Mouse (Mus musculus): ENCODE measurements at regions not wholly inside any gene's neighbourhood (a gene's known extent, or its start where the extent isn't known, plus 50 kb on each side); places are given as distances from the start of the nearest gene placed in this dataset.

GRCm38 (mm10) chr2:106504933-106505420 is 188.1 kb upstream of the Mpped2 start:
- Histone ChIP-seq H3K27me3 (ENCODE audit: control insufficient read depth, insufficient read depth, low read length) (no peaks in the 10 kb centered on the region), H3K9me3 (replicated peaks; ENCODE audit: control insufficient read depth, low read length) (no peaks in the 10 kb centered on the region), H3K4me3 (ENCODE audit: low read depth, low read length) (no peak overlapping the region), H3K9ac (replicated peaks; ENCODE audit: low read depth, low read length) (no peak overlapping the region), H3K4me2 (ENCODE audit: low read depth, low read length) (no peak overlapping the region), H3K36me3 (replicated peaks; ENCODE audit: control insufficient read depth, insufficient read depth, low read length) (no peaks in the 10 kb centered on the region), H3K4me1 (ENCODE audit: control insufficient read depth, insufficient read depth) (no peaks in the 10 kb centered on the region), H3K27ac (ENCODE audit: low read depth) (no peak overlapping the region)
- ATAC-seq (ENCODE audit: insufficient read depth, low read depth) (no peak), DNase-seq (ENCODE audit: low spot score) (no peak)
- no peak for TF ChIP-seq EP300 (IDR thresholded peaks at IDR 0.05; ENCODE audit: low read depth)
- no peak for TF ChIP-seq CTCF (IDR thresholded peaks at IDR 0.05; ENCODE audit: low read depth)
- WGBS: 77% methylated on average over 1 of the region's 1 CpGs

DNA sequence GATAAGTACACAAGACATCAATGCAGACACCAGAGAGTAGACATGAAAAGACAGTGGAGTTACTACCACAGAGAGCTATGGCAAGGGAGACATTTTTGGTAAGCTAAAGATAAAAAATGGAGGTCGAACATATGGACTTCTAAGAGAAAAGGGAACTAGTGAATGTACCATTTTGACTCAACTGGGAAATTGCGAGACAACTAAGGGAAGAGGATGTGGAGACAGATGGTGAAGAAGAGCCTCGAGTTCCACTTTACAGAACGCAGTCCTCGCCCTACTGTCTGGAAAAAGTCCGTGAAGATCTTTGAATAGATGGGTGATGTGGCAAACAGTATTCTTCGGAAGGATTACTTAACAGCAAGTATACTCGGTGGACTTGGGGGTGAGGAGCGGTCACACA is 181.2 kb upstream of the Mpped2 start:
- Histone ChIP-seq H3K27me3 (ENCODE audit: control insufficient read depth, insufficient read depth, low read length) (no peaks in the 10 kb centered on the region), H3K9me3 (replicated peaks; ENCODE audit: control insufficient read depth, low read length) (no peaks in the 10 kb centered on the region), H3K4me2 (ENCODE audit: low read depth, low read length) (no peak overlapping the region), H3K27ac (ENCODE audit: low read depth) (no peak overlapping the region), H3K9ac (replicated peaks; ENCODE audit: low read depth, low read length) (no peak overlapping the region), H3K4me1 (ENCODE audit: control insufficient read depth, insufficient read depth) (no peaks in the 10 kb centered on the region), H3K36me3 (replicated peaks; ENCODE audit: control insufficient read depth, insufficient read depth, low read length) (no peaks in the 10 kb centered on the region), H3K4me3 (ENCODE audit: low read depth, low read length) (no peak overlapping the region)
- WGBS: 78% methylated on average over 9 of the region's 9 CpGs
- DNase-seq (ENCODE audit: low spot score) (no peak), ATAC-seq (ENCODE audit: insufficient read depth, low read depth) (no peak)
- TF ChIP-seq EP300 (IDR thresholded peaks at IDR 0.05; ENCODE audit: low read depth): no peak
- TF ChIP-seq CTCF (IDR thresholded peaks at IDR 0.05; ENCODE audit: low read depth): no peak

- Histone ChIP-seq H3K9me3 (replicated peaks; ENCODE audit: control insufficient read depth, low read length) (no peaks in the 10 kb centered on the region), H3K4me3 (ENCODE audit: low read depth, low read length) (no peak overlapping the region), H3K4me2 (ENCODE audit: low read depth, low read length) (no peak overlapping the region), H3K4me1 (ENCODE audit: control insufficient read depth, insufficient read depth) (no peaks in the 10 kb centered on the region), H3K9ac (replicated peaks; ENCODE audit: low read depth, low read length) (no peak overlapping the region), H3K36me3 (replicated peaks; ENCODE audit: control insufficient read depth, insufficient read depth, low read length) (no peaks in the 10 kb centered on the region), H3K27me3 (ENCODE audit: control insufficient read depth, insufficient read depth, low read length) (no peaks in the 10 kb centered on the region), H3K27ac (ENCODE audit: low read depth) (no peak overlapping the region)
- no peak for ATAC-seq (ENCODE audit: insufficient read depth, low read depth)
- no peak for DNase-seq (ENCODE audit: low spot score)
- TF ChIP-seq CTCF (IDR thresholded peaks at IDR 0.05; ENCODE audit: low read depth): no peak
- TF ChIP-seq EP300 (IDR thresholded peaks at IDR 0.05; ENCODE audit: low read depth): no peak
- WGBS: 41% methylated on average over 14 of the region's 14 CpGs
Observed at GRCm38 (mm10) chr2:106512338-106513024, 180.6 kb upstream of the Mpped2 start.

DNA sequence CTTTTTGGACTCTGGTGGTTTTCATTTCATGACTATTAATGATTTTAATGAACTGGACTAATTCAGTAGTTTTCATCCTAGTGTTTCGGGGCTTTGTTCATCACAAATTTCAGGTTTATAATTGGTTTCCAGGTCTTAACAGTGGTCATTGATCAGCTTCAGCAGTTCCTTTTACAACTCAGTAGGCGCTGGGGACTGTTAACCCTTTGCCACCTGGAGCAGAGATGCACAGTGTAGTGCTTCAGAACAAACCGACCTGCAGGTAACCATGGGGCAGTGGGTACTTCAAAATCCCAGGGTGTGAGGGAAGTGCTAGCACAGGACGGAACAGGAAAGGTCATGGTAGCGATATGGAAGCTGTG is 180.1 kb upstream of the Mpped2 start:
- TF ChIP-seq CTCF (IDR thresholded peaks at IDR 0.05; ENCODE audit: low read depth) (no peak), EP300 (IDR thresholded peaks at IDR 0.05; ENCODE audit: low read depth) (no peak)
- Histone ChIP-seq H3K9me3 (replicated peaks; ENCODE audit: control insufficient read depth, low read length) (no peaks in the 10 kb centered on the region), H3K9ac (replicated peaks; ENCODE audit: low read depth, low read length) (no peak overlapping the region), H3K4me1 (ENCODE audit: control insufficient read depth, insufficient read depth) (no peaks in the 10 kb centered on the region), H3K4me3 (ENCODE audit: low read depth, low read length) (no peak overlapping the region), H3K4me2 (ENCODE audit: low read depth, low read length) (no peak overlapping the region), H3K36me3 (replicated peaks; ENCODE audit: control insufficient read depth, insufficient read depth, low read length) (no peaks in the 10 kb centered on the region), H3K27me3 (ENCODE audit: control insufficient read depth, insufficient read depth, low read length) (no peaks in the 10 kb centered on the region), H3K27ac (ENCODE audit: low read depth) (no peak overlapping the region)
- 56% methylated on average over 5 of the region's 5 CpGs for WGBS
- ATAC-seq (ENCODE audit: insufficient read depth, low read depth): no peak
- no peak for DNase-seq (ENCODE audit: low spot score)

GRCm38 (mm10) chr2:106517224-106517623 is 175.8 kb upstream of the Mpped2 start:
- peaks cover 5% of the 10 kb centered on the region; the same call in 1 of the 2 replicates for H3K9me3 ChIP-seq (replicated peaks; ENCODE audit: control insufficient read depth, low read length)
- H3K4me2 ChIP-seq (ENCODE audit: low read depth, low read length): no peak overlapping the region
- ATAC-seq (ENCODE audit: insufficient read depth, low read depth): no peak
- no peaks in the 10 kb centered on the region for H3K36me3 ChIP-seq (replicated peaks; ENCODE audit: control insufficient read depth, insufficient read depth, low read length)
- WGBS: 78% methylated on average over 5 of the region's 5 CpGs
- no peaks in the 10 kb centered on the region for H3K4me1 ChIP-seq (ENCODE audit: control insufficient read depth, insufficient read depth)
- H3K4me3 ChIP-seq (ENCODE audit: low read depth, low read length): no peak overlapping the region
- no peaks in the 10 kb centered on the region for H3K27me3 ChIP-seq (ENCODE audit: control insufficient read depth, insufficient read depth, low read length)
- H3K27ac ChIP-seq (ENCODE audit: low read depth): no peak overlapping the region
- H3K9ac ChIP-seq (replicated peaks; ENCODE audit: low read depth, low read length): no peak overlapping the region
- DNase-seq (ENCODE audit: low spot score): no peak
- TF ChIP-seq CTCF (IDR thresholded peaks at IDR 0.05; ENCODE audit: low read depth) (no peak), EP300 (IDR thresholded peaks at IDR 0.05; ENCODE audit: low read depth) (no peak)

DNA sequence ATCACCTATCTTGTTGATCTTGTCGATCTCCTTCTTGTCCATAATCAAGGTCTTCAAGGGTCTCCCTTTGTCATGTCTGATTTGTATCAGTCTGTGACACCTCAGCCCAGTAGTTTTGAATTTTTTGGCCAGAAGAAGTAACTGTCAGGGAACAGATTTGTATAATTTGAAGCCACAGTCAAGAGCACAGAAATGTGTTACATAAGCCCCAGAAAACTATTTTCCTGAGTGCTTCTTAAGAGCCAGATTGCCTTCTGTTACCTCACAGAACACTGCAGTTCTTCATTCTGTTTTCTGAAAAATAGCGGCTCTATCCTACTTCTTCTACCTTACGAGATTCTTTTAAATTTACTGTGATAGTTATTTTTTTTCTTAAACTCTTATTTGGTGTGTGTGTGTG is 170.1 kb upstream of the Mpped2 start:
- peaks cover 5% of the 10 kb centered on the region; the same call in 1 of the 2 replicates for H3K9me3 ChIP-seq (replicated peaks; ENCODE audit: control insufficient read depth, low read length)
- no peak overlapping the region for H3K9ac ChIP-seq (replicated peaks; ENCODE audit: low read depth, low read length)
- no peak for DNase-seq (ENCODE audit: low spot score)
- H3K27me3 ChIP-seq (ENCODE audit: control insufficient read depth, insufficient read depth, low read length): no peaks in the 10 kb centered on the region
- no peak overlapping the region for H3K27ac ChIP-seq (ENCODE audit: low read depth)
- no peak for ATAC-seq (ENCODE audit: insufficient read depth, low read depth)
- H3K4me1 ChIP-seq (ENCODE audit: control insufficient read depth, insufficient read depth): no peaks in the 10 kb centered on the region
- H3K4me3 ChIP-seq (ENCODE audit: low read depth, low read length): no peak overlapping the region
- 89% methylated on average over 3 of the region's 3 CpGs for WGBS
- no peak for TF ChIP-seq EP300 (IDR thresholded peaks at IDR 0.05; ENCODE audit: low read depth)
- TF ChIP-seq CTCF (IDR thresholded peaks at IDR 0.05; ENCODE audit: low read depth): no peak
- H3K36me3 ChIP-seq (replicated peaks; ENCODE audit: control insufficient read depth, insufficient read depth, low read length): no peaks in the 10 kb centered on the region
- H3K4me2 ChIP-seq (ENCODE audit: low read depth, low read length): no peak overlapping the region
